Mouse (Mus musculus): ENCODE measurements around the gene Efcc1. TPM values are rescaled to one million over a fixed set of nuclear protein-coding genes. Genes with fewer than 3 reads are reported as not detected.

The Efcc1 gene
- total and polyA plus RNA-seq, 2 experiments from 2014 or later = 7.3 to 7.8 TPM

DNA sequence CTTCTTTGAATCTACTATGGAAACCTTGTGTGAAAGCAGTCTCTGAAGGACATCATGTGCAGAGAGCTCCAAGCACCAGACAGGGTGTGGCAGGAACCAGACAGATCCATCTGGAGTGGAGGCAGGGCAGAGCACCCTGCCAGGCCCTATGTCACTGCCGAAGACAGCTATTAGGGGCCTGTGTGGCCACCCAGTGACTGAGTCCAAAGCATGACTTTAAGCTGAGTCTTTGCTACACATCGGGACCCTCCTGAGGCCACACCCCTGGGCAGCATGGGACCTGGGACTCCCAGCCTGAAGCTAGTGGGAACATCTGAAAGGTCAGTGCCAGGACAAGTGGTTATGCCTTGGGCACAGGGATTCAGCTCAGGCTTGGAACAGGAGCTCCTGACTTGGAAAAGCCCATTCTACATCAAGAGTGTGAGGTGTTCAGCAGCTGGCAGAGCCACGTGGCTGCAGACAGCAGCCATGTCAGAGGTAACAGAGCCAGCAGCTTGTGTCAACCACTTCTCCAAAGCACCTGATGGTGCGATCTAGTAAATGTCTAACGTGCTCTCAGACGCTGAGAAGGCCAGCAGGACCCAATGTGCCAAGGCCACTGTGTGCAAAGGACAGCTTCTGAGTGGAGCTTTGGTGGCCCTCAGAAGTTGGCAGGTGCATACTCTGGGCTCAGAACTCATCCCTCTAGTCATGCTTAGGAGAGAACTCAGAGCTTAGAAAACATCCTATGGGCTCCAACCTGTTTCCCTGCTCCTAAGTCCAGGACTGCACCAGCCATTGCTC is 56.6 kb downstream of the Efcc1 start:
- peaks cover 12% of the 10 kb centered on the region for H3K36me3 ChIP-seq (ENCODE audit: insufficient read depth)
- no peaks in the 10 kb centered on the region for H3K9me3 ChIP-seq (ENCODE audit: low read length)
- no peak overlapping the region for H3K9ac ChIP-seq
- 85% methylated on average over 6 of the region's 6 CpGs for whole genome bisulfite sequencing
- TF ChIP-seq CTCF (IDR thresholded peaks at IDR 0.05; ENCODE audit: low read depth) = no peak
- no peak overlapping the region for H3K4me2 ChIP-seq (ENCODE audit: low read depth)
- no peaks in the 10 kb centered on the region for H3K27me3 ChIP-seq (ENCODE audit: insufficient read depth, low read length)
- H3K27ac ChIP-seq (ENCODE audit: low read depth, low read length) = no peak overlapping the region
- ATAC-seq (no peak), DNase-seq (no peak)
- no peaks in the 10 kb centered on the region for H3K4me1 ChIP-seq (ENCODE audit: insufficient read depth)
- no peak overlapping the region for H3K4me3 ChIP-seq (ENCODE audit: low read depth, low read length)

DNA sequence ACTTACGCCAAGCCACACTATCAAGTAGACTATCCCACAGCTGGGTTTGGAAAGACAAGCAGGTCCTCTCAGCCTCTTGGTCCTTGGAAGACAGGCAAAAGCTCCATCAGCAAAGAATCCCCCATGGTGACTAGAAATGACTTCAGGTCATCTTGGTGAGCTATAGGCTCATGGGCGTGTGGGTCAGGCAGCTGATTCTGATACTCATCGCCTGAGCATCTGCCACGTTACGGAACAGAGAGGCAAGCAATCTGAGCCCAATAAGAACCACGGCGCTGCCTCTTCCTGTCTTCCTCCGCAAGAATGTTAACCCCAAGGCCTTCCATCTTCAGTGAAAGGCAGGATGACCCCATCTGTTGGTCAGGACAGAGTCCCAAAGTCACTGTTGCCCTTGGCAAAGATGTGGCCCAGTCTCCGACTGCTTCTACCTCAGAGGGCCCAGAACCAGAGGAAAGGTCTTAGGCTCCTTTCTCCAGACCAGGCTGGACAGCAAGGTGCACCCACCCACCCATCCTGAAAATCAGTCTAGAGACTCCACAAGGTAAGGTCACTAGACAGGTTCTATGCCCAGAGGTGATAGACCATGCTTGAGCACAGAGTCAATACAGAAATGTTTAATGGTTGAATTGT is 57.7 kb downstream of the Efcc1 start:
- Histone ChIP-seq H3K9me3 (ENCODE audit: low read length) (no peaks in the 10 kb centered on the region), H3K27ac (ENCODE audit: low read depth, low read length) (no peak overlapping the region), H3K9ac (no peak overlapping the region), H3K27me3 (ENCODE audit: insufficient read depth, low read length) (no peaks in the 10 kb centered on the region), H3K4me3 (ENCODE audit: low read depth, low read length) (no peak overlapping the region), H3K4me1 (ENCODE audit: insufficient read depth) (no peaks in the 10 kb centered on the region), H3K4me2 (ENCODE audit: low read depth) (no peak overlapping the region), H3K36me3 (ENCODE audit: insufficient read depth) (peaks cover 19% of the 10 kb centered on the region)
- DNase-seq = no peak
- 96% methylated on average over 9 of the region's 9 CpGs for WGBS
- no peak for ATAC-seq
- no peak for TF ChIP-seq CTCF (IDR thresholded peaks at IDR 0.05; ENCODE audit: low read depth)

DNA sequence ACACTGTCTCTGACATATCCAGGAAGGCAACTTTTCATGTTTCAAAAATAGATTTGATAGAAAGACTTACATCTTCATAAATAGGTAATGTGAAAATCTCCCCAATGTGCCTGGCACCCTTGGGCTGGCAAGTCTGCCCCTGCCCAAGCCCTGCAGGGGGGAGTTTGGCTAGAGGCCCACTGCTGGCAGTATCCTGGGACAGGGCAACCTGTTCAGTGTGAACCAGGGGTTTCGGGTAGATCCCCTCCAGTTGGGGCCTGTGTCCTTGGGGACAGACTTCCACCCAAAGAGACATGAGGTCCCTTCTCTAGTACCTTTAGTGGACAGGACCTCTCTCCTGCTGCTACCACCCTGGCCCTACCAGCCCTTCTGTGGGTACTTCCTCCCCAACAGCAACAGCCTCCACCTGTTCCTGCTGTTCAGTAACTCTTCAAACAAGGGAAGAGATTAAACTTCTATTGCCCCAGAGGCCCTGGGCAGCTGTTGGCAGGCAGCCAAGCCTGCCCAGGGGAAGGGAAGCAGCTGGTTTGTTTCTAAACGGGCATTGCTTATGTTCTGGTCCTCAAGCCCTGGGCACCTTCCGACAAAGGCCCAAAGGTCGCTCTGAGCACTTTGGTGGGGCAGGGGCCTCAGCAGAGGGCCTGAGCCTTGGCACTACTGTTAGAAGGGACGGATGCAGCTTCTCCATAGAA is 58.4 kb downstream of the Efcc1 start:
- DNase-seq = no peak
- peaks cover 22% of the 10 kb centered on the region for H3K36me3 ChIP-seq (ENCODE audit: insufficient read depth)
- H3K27ac ChIP-seq (ENCODE audit: low read depth, low read length) = no peak overlapping the region

GRCm38 (mm10) chr6:87789791-87790190 is 59.1 kb downstream of the Efcc1 start:
- ATAC-seq (no peak), DNase-seq (no peak)
- Histone ChIP-seq H3K9me3 (ENCODE audit: low read length) (no peaks in the 10 kb centered on the region), H3K4me1 (ENCODE audit: insufficient read depth) (no peaks in the 10 kb centered on the region), H3K27ac (ENCODE audit: low read depth, low read length) (no peak overlapping the region), H3K27me3 (ENCODE audit: insufficient read depth, low read length) (no peaks in the 10 kb centered on the region), H3K9ac (no peak overlapping the region), H3K4me2 (ENCODE audit: low read depth) (no peak overlapping the region), H3K36me3 (ENCODE audit: insufficient read depth) (peaks cover 29% of the 10 kb centered on the region), H3K4me3 (ENCODE audit: low read depth, low read length) (no peak overlapping the region)
- no peak for TF ChIP-seq CTCF (IDR thresholded peaks at IDR 0.05; ENCODE audit: low read depth)
- 93% methylated on average over 6 of the region's 6 CpGs for WGBS

More for the DNA sequence above, 58.4 kb downstream of the Efcc1 start:
- Histone ChIP-seq H3K9ac (no peak overlapping the region), H3K4me3 (ENCODE audit: low read depth, low read length) (no peak overlapping the region), H3K27me3 (ENCODE audit: insufficient read depth, low read length) (no peaks in the 10 kb centered on the region), H3K4me2 (ENCODE audit: low read depth) (no peak overlapping the region), H3K9me3 (ENCODE audit: low read length) (no peaks in the 10 kb centered on the region), H3K4me1 (ENCODE audit: insufficient read depth) (no peaks in the 10 kb centered on the region)
- ATAC-seq = no peak
- no peak for TF ChIP-seq CTCF (IDR thresholded peaks at IDR 0.05; ENCODE audit: low read depth)
- WGBS = 24% methylated on average over 5 of the region's 5 CpGs

- no peak for TF ChIP-seq CTCF (IDR thresholded peaks at IDR 0.05; ENCODE audit: low read depth)
These were observed 60.3 kb downstream of the Efcc1 start for GRCm38 (mm10) chr6:87790779-87791480.

GRCm38 (mm10) chr6:87791826-87792225 is 61.2 kb downstream of the Efcc1 start:
- Histone ChIP-seq H3K36me3 (ENCODE audit: insufficient read depth) (peaks cover 29% of the 10 kb centered on the region), H3K4me3 (ENCODE audit: low read depth, low read length) (no peak overlapping the region), H3K4me1 (ENCODE audit: insufficient read depth) (no peaks in the 10 kb centered on the region), H3K27ac (ENCODE audit: low read depth, low read length) (no peak overlapping the region), H3K27me3 (ENCODE audit: insufficient read depth, low read length) (no peaks in the 10 kb centered on the region), H3K9me3 (ENCODE audit: low read length) (no peaks in the 10 kb centered on the region), H3K9ac (no peak overlapping the region), H3K4me2 (ENCODE audit: low read depth) (no peak overlapping the region)
- no peak for TF ChIP-seq CTCF (IDR thresholded peaks at IDR 0.05; ENCODE audit: low read depth)
- 94% methylated on average over 5 of the region's 5 CpGs for WGBS
- ATAC-seq (no peak), DNase-seq (no peak)

More at GRCm38 (mm10) chr6:87790779-87791480, 60.3 kb downstream of the Efcc1 start:
- no peaks in the 10 kb centered on the region for H3K9me3 ChIP-seq (ENCODE audit: low read length)
- H3K4me1 ChIP-seq (ENCODE audit: insufficient read depth) = no peaks in the 10 kb centered on the region
- no peak overlapping the region for H3K9ac ChIP-seq
- H3K4me2 ChIP-seq (ENCODE audit: low read depth) = no peak overlapping the region
- peaks cover 29% of the 10 kb centered on the region for H3K36me3 ChIP-seq (ENCODE audit: insufficient read depth)
- 84% methylated on average over 7 of the region's 7 CpGs for WGBS
- no peak overlapping the region for H3K4me3 ChIP-seq (ENCODE audit: low read depth, low read length)
- DNase-seq = no peak
- no peaks in the 10 kb centered on the region for H3K27me3 ChIP-seq (ENCODE audit: insufficient read depth, low read length)
- H3K27ac ChIP-seq (ENCODE audit: low read depth, low read length) = no peak overlapping the region
- ATAC-seq = no peak
